Mouse (Mus musculus) ES-E14 (cell line): ENCODE data around the gene Hist1h1t. TPM values are rescaled to one million over a fixed set of nuclear protein-coding genes. Genes with fewer than 3 reads are reported as not detected.
"Not testable (repeated sequence)": the region's sequence is repeated elsewhere in the genome, so short reads cannot be mapped to it uniquely, and the experiment has no call there.

Experiments used
- DNase-seq: peaks from one replicate; pipeline ENCODE4 v3.0.0-alpha.2; 2013; ENCODE audit warnings: low read depth, low spot score
- H3K27ac ChIP-seq: 2 replicates; pipeline ENCODE4 v1.5.1; 2012; ENCODE audit warnings: low read depth, mild to moderate bottlenecking, low read length, moderate library complexity, mixed read lengths; ENCODE audit not compliant: poor library complexity, insufficient read depth, severe bottlenecking
- H3K36me3 ChIP-seq: 2 replicates; pipeline ENCODE4 v1.6.1; 2012; ENCODE audit warnings: mild to moderate bottlenecking, low read length, moderate library complexity, mixed read lengths; ENCODE audit not compliant: control insufficient read depth, poor library complexity, insufficient read depth, severe bottlenecking
- H3K4me1 ChIP-seq, 2 experiments: fragments of 150-350 bp in 1 of 2; sonication (generic) in 1 of 2; 2 replicates each; pipeline ENCODE4 v1.6.1; 2012; ENCODE audit warnings: low read length in 2 of 2, mild to moderate bottlenecking in 1 of 2, mixed read lengths in 1 of 2; ENCODE audit not compliant: control insufficient read depth in 2 of 2, insufficient read depth in 2 of 2, poor library complexity in 1 of 2
- H3K4me3 ChIP-seq, 2 experiments: fragments of 150-350 bp in 1 of 2; sonication (generic) in 1 of 2; 2 replicates each; pipeline ENCODE4 v1.5.1; 2012; ENCODE audit warnings: low read length in 2 of 2, low read depth in 1 of 2, mild to moderate bottlenecking in 1 of 2, mixed read lengths in 1 of 2; ENCODE audit not compliant: insufficient read depth in 1 of 2, poor library complexity in 1 of 2, severe bottlenecking in 1 of 2
- H3K9ac ChIP-seq: 2 replicates; pipeline ENCODE4 v1.6.1; 2012; ENCODE audit warnings: low read depth, mild to moderate bottlenecking, low read length, mixed read lengths; ENCODE audit not compliant: poor library complexity, insufficient read depth, severe bottlenecking
- H3K9me3 ChIP-seq: fragments of 150-350 bp; sonication (generic); 2 replicates; pipeline ENCODE4 v1.6.1; 2012; ENCODE audit warnings: low read depth, mild to moderate bottlenecking, low read length; ENCODE audit not compliant: control insufficient read depth, insufficient read depth
- CHD2 ChIP-seq: IDR thresholded peaks from 2 replicates; pipeline ENCODE4 v1.6.1; 2014; ENCODE audit warnings: mild to moderate bottlenecking, low read depth, low read length, inconsistent platforms
- HCFC1 ChIP-seq: IDR thresholded peaks from 2 replicates; pipeline ENCODE4 v1.6.1; 2012; ENCODE audit warnings: low read length, inconsistent platforms, borderline replicate concordance; ENCODE audit not compliant: insufficient read depth
- MAFK ChIP-seq: IDR thresholded peaks from 2 replicates; pipeline ENCODE4 v1.6.1; 2014; ENCODE audit warnings: mild to moderate bottlenecking, low read depth, low read length, inconsistent platforms; ENCODE audit not compliant: insufficient read depth
- ZC3H11A ChIP-seq: IDR thresholded peaks from 2 replicates; pipeline ENCODE4 v1.6.1; 2012; ENCODE audit warnings: low read depth, mild to moderate bottlenecking, inconsistent platforms, low read length, borderline replicate concordance
- ZNF384 ChIP-seq: IDR thresholded peaks from 2 replicates; pipeline ENCODE4 v1.6.1; 2012; ENCODE audit warnings: low read depth, low read length, inconsistent platforms
- in situ Hi-C, 2 experiments: fragments of 600-800 bp; cut with MboI; formaldehyde crosslinking; loops; one replicate each; pipeline ENCODE4 v1.15.1; 2025; ENCODE audit warnings: low sequenced_read_pairs in 2 of 2, inconsistent platforms in 1 of 2; ENCODE audit not compliant: unreplicated experiment in 2 of 2
- total RNA-seq: library from RNA; depleted of rRNA; stranded (reverse); fragments of 300-350 nt; gene quantifications from 2 replicates; pipeline ENCODE4 v1.2.3, GENCODE M21; 2012

Hist1h1t gene
- total RNA-seq, 1 experiment: 13.3 TPM

GRCm38 (mm10) chr13:23682623-23682946 lies 13.0 kb upstream of the Hist1h1t start:
- Histone ChIP-seq H3K36me3 (no peaks in the 10 kb centered on the region), H3K9me3 (no peaks in the 10 kb centered on the region), H3K9ac (peak overlapping the region; percentile 69), H3K4me1 (peaks cover 0 to 4% of the 10 kb centered on the region in 2 experiments; a peak in 1 of 4 replicates), H3K27ac (peak overlapping the region; percentile 34; the same call in 1 of the 2 replicates), H3K4me3 (peak overlapping the region; percentile 56 to 71)
- no peak for DNase-seq
- in situ Hi-C loops: loop anchor here (5.0 to 25.0 kb wide), 2 partner anchors 50 to 1645 kb away; partner anchors contain the start of genes Hist1h2ag (in 1 of the 2), Hist1h2ah (in 1 of the 2), Hist1h2bj (in 1 of the 2) and Hist1h2bk (in 1 of the 2)
- no peak for TF ChIP-seq ZC3H11A
- TF ChIP-seq HCFC1: no peak
- no peak for TF ChIP-seq ZNF384
- TF ChIP-seq CHD2: no peak
- TF ChIP-seq MAFK: no peak

GRCm38 (mm10) chr13:23682947-23683754 lies 12.5 kb upstream of the Hist1h1t start:
- H3K4me1 ChIP-seq, H3K9me3 ChIP-seq, H3K36me3 ChIP-seq: not testable (repeated sequence)
- peak overlapping the region; percentile 79 for H3K9ac ChIP-seq
- peak overlapping the region; percentile 86 for H3K27ac ChIP-seq
- in situ Hi-C loops: loop anchor here (5.0 to 25.0 kb wide), 2 partner anchors 51 to 1646 kb away; partner anchors contain the start of genes Hist1h2ag (in 1 of the 2), Hist1h2ah (in 1 of the 2), Hist1h2bj (in 1 of the 2) and Hist1h2bk (in 1 of the 2)
- DNase-seq: peak; percentile 17
- peak overlapping the region; percentile 56 to 71 for H3K4me3 ChIP-seq

DNA sequence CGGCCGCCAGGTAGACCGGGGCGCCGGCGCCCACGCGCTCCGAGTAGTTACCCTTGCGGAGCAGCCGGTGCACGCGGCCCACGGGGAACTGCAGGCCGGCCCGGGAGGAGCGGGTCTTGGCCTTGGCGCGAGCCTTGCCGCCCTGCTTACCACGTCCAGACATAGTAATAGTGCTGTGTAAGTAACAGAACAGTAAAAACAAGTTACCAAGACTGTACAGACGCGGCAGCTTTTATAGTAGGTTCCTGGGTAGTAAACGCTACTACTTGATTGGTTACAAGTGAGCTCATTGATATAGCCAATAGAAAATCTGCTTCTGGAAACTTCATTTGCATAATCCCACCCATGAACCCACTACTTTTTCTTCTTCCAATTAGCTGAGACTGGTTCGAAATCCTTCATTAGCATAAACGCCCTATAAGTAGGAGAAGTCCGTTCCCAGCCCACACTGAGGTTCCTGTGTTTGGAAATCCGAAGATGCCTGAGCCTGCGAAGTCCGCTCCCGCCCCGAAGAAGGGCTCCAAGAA lies 11.8 kb upstream of the Hist1h1t start, which contains the start of the genes Hist1h2ac and Hist1h2bc:
Gene Hist1h2ac (minus strand): TSS at position 194 of the 527 bp plus-strand sequence.
Gene Hist1h2bc (plus strand): TSS at position 445 of the 527 bp plus-strand sequence.
- no peak for TF ChIP-seq MAFK
- peak; percentile 47; the same call in 1 of the 2 replicates for TF ChIP-seq ZNF384
- peak; percentile 87; the same call in 1 of the 2 replicates for TF ChIP-seq CHD2
- no peak for TF ChIP-seq HCFC1
- no peak for TF ChIP-seq ZC3H11A
- peak within 1 kb of the TSS; percentile 56 to 71 for H3K4me3 ChIP-seq
- peaks cover 0 to 4% of the 10 kb centered on the region in 2 experiments; a peak in 1 of 4 replicates for H3K4me1 ChIP-seq
- peak within 1 kb of the TSS; percentile 79 for H3K9ac ChIP-seq
- peak within 1 kb of the TSS; percentile 86 for H3K27ac ChIP-seq
- DNase-seq: peak; percentile 93
- no peaks in the 10 kb centered on the region for H3K36me3 ChIP-seq
- H3K9me3 ChIP-seq: no peaks in the 10 kb centered on the region
- in situ Hi-C loops: loop anchor here (5.0 to 25.0 kb wide), 2 partner anchors 52 to 1647 kb away; partner anchors contain the start of genes Hist1h2ag (in 1 of the 2), Hist1h2ah (in 1 of the 2), Hist1h2bj (in 1 of the 2) and Hist1h2bk (in 1 of the 2)

- H3K4me1 ChIP-seq, H3K9me3 ChIP-seq, H3K36me3 ChIP-seq: not testable (repeated sequence)
- in situ Hi-C loops: loop anchor here (5.0 to 25.0 kb wide), 2 partner anchors 52 to 1647 kb away; partner anchors contain the start of genes Hist1h2ag (in 1 of the 2), Hist1h2ah (in 1 of the 2), Hist1h2bj (in 1 of the 2) and Hist1h2bk (in 1 of the 2)
- TF ChIP-seq ZNF384: peak; percentile 96
- TF ChIP-seq HCFC1: 0 out of 2 replicates have a peak, but pooled peaks have one; percentile 24
- Histone ChIP-seq H3K9ac (peak overlapping the region; percentile 22; the same call in 1 of the 2 replicates), H3K27ac (peak overlapping the region; percentile 32; the same call in 1 of the 2 replicates), H3K4me3 (peak overlapping the region; percentile 45 to 47)
- DNase-seq: peak; percentile 68
Observed at GRCm38 (mm10) chr13:23684295-23684945, 11.2 kb upstream of the Hist1h1t start.
